Mouse (Mus musculus) olfactory bulb, adult 2 months (tissue): Measurements from ENCODE around the gene Exoc2.

Experiments used
- CTCF ChIP-seq: fragments of 200-500 bp; IDR thresholded peaks from 2 replicates; pipeline ENCODE4 v1.5.1; 2012; ENCODE audit warnings: low read depth, mild to moderate bottlenecking, low read length, moderate library complexity; ENCODE audit not compliant: insufficient read depth
- POLR2A ChIP-seq: fragments of 200-500 bp; IDR thresholded peaks from 2 replicates; pipeline ENCODE4 v1.6.1; 2012; ENCODE audit warnings: mild to moderate bottlenecking, low read depth, low read length, moderate library complexity; ENCODE audit not compliant: insufficient read depth

DNA sequence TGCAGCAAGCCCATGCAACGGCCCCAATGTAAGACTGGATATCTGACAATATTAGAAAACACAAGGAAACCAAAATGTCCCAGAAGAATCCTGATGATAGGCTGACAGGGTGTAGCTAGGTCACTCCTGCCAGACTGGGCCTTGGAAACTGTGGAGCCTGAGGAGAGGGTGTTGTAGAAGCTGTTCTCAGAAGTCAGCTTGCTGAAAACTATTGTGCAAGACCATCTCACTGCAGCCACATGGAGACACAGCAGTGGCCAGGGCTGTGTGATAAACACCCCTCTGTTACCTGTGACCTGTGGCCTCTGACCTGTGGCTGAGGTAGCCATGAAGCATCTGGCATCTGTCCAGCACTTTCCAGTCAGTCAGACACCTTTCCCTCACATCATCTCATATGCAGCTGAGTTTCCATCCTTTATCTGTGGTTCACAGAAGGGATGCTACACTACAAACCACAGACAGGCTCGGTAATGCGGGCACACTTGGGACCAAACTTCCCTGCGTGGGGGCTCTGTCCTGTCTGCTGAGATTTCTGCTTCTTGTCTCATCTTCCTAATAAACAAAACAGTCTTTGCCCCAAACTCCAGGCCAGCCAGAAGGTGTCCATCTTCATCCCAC is 188.4 kb downstream of the Exoc2 start:
- TF ChIP-seq POLR2A (no peak), CTCF (no peak)
